Comparison of ENCODE assay signal across 25 mouse cellular contexts in the genomic region with DNA sequence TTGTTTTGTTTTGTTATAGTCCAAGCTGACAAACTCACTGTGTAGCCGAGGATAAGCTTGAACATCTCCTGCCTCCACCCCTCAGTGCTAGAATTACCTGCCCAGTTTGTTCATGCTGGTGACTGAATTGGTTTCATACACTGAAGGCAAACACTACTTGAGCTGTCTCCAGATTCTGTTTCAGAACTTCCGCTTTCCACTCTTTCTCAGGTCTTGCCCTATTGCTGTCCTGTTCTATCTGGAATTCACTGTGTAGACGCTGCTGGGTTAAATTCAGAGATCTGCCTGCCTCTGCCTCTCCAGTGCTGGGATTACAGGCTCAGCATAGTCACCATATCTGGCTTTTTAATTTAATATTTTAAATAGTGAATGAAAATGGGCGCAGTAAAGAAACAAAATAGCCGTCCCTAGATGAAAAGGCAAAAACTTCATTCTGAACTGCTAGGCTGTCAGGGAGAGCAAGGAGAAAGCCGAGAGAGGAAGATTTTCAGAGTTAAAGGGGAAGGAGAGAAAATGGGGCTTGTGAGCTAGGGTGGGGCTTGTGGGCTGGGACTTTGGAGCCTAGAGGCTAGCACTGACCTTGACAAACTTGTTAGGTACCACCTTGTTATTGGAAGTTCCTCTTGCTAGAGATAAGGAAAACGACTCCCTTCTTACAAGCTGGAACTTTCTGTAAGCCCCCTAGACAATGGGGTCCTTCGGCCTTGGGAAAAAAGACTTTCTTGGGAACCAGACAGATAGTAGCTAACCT. TPM values are rescaled to one million over a fixed set of nuclear protein-coding genes. Genes with fewer than 3 reads are reported as not detected.
DNase-seq lines count a peak whose midpoint lies in the region; ATAC-seq and TF ChIP-seq lines count a peak whose summit lies in the region.
"Had no signal": no experiment of that assay in that cellular context is flagged by ENCODE, and none has a peak within 500 bp of the region (broad histone marks: within the 10 kb centered on the region; RNA-seq: fewer than 3 reads in every experiment).

No protein-coding gene starts in this region.

- DNase-seq in midbrain, embryonic 11.5 days (ENCODE audit: low spot score, missing footprints): peak; percentile 39
- no peak for DNase-seq in ES-E14 (ENCODE audit: low read depth, low spot score)
- no peak for DNase-seq in gastrocnemius, adult 8-10 months (ENCODE audit: low spot score in 2 of 2)
- no peak for DNase-seq in gastrocnemius, postnatal 36 days
- DNase-seq in limb, embryonic 10.5 days (ENCODE audit: low spot score): no peak
- DNase-seq: adrenal gland, postnatal 25 days; cerebellum, adult 11-12 months; cerebellum, postnatal 10 days; heart, postnatal 14 days; kidney, adult 11 months; kidney, postnatal 14 days; lung, postnatal 36 days; right cerebral cortex, postnatal 4 days; thymus, adult 18-20 months; thymus, postnatal 4 days had no signal

- intact Hi-C loops in gastrocnemius, postnatal 36 days (cut with DNase I): no loop called here

- in situ Hi-C loops in ES-E14 (cut with MboI; ENCODE audit: low sequenced_read_pairs in 2 of 2, unreplicated experiment in 2 of 2): no loop called here

- 89% methylated on average over 8 of the region's 8 CpGs for WGBS in midbrain, embryonic 11.5 days
- WGBS in midbrain, embryonic 16.5 days: 93% methylated on average over 8 of the region's 8 CpGs
- WGBS in intestine, embryonic 16.5 days: 75% methylated on average over 8 of the region's 8 CpGs
- 89% methylated on average over 8 of the region's 8 CpGs for WGBS in limb, embryonic 10.5 days

- H3K27ac ChIP-seq in midbrain, embryonic 11.5 days (ENCODE audit: low read depth, low read length): no peak overlapping the region
- no peak overlapping the region for H3K27ac ChIP-seq in midbrain, embryonic 16.5 days (ENCODE audit: low read length)
- H3K27ac ChIP-seq in ES-E14 (ENCODE audit: insufficient read depth, low read depth, low read length, poor library complexity, severe bottlenecking): peak overlapping the region; percentile 37; the same call in 1 of the 2 replicates
- no peak overlapping the region for H3K27ac ChIP-seq in intestine, embryonic 16.5 days (ENCODE audit: low read length)
- no peak overlapping the region for H3K27ac ChIP-seq in limb, embryonic 10.5 days
- H3K27ac ChIP-seq: embryonic facial prominence, embryonic 10.5 days; embryonic facial prominence, embryonic 15.5 days; hindbrain, postnatal 0 days; limb, embryonic 12.5 days; midbrain, embryonic 15.5 days; stomach, postnatal 0 days had no signal

- H3K9me3 ChIP-seq in midbrain, embryonic 11.5 days (ENCODE audit: control insufficient read depth, low read length): no peaks in the 10 kb centered on the region
- no peaks in the 10 kb centered on the region for H3K9me3 ChIP-seq in midbrain, embryonic 16.5 days (replicated peaks; ENCODE audit: control insufficient read depth, low read length, poor library complexity, severe bottlenecking)
- no peaks in the 10 kb centered on the region for H3K9me3 ChIP-seq in ES-E14 (ENCODE audit: control insufficient read depth, insufficient read depth, low read depth, low read length)
- 0 out of 2 replicates have a peak, but pooled peaks cover 2% of the 10 kb centered on the region for H3K9me3 ChIP-seq in intestine, embryonic 16.5 days (ENCODE audit: control insufficient read depth, low read length)
- no peaks in the 10 kb centered on the region for H3K9me3 ChIP-seq in limb, embryonic 10.5 days (replicated peaks)
- H3K9me3 ChIP-seq: embryonic facial prominence, embryonic 15.5 days; limb, embryonic 12.5 days; midbrain, embryonic 15.5 days had no signal

- H3K36me3 ChIP-seq in midbrain, embryonic 11.5 days (ENCODE audit: control insufficient read depth, insufficient read depth, low read length): no peaks in the 10 kb centered on the region
- no peaks in the 10 kb centered on the region for H3K36me3 ChIP-seq in midbrain, embryonic 16.5 days (ENCODE audit: control insufficient read depth, insufficient read depth, low read length)
- H3K36me3 ChIP-seq in ES-E14 (ENCODE audit: control insufficient read depth, insufficient read depth, low read length, poor library complexity, severe bottlenecking): no peaks in the 10 kb centered on the region; the same call in 1 of the 2 replicates
- no peaks in the 10 kb centered on the region for H3K36me3 ChIP-seq in intestine, embryonic 16.5 days (ENCODE audit: control insufficient read depth, insufficient read depth, low read length)
- peaks cover 78% of the 10 kb centered on the region for H3K36me3 ChIP-seq in limb, embryonic 10.5 days
- H3K36me3 ChIP-seq: embryonic facial prominence, embryonic 15.5 days; midbrain, embryonic 15.5 days had no signal

- ATAC-seq in midbrain, embryonic 11.5 days (ENCODE audit: low FRiP score): no peak
- no peak for ATAC-seq in midbrain, embryonic 16.5 days
- ATAC-seq in intestine, embryonic 16.5 days: peak; percentile 32; the same call in 1 of the 2 replicates
- ATAC-seq: CD4-positive, CD25-positive, alpha-beta regulatory T cell, adult 4 months; forebrain, embryonic 14.5 days; hindbrain, postnatal 0 days; midbrain, embryonic 15.5 days had no signal

- no peak overlapping the region for H3K9ac ChIP-seq in midbrain, embryonic 11.5 days (ENCODE audit: low read length)
- no peak overlapping the region for H3K9ac ChIP-seq in midbrain, embryonic 16.5 days (ENCODE audit: low read depth, low read length)
- no peak overlapping the region for H3K9ac ChIP-seq in ES-E14 (ENCODE audit: insufficient read depth, low read depth, low read length, poor library complexity, severe bottlenecking)
- no peak overlapping the region for H3K9ac ChIP-seq in intestine, embryonic 16.5 days (ENCODE audit: low read depth, low read length)
- H3K9ac ChIP-seq: embryonic facial prominence, embryonic 15.5 days; limb, embryonic 12.5 days; midbrain, embryonic 15.5 days had no signal

- no peak overlapping the region for H3K4me2 ChIP-seq in midbrain, embryonic 11.5 days
- no peak overlapping the region for H3K4me2 ChIP-seq in midbrain, embryonic 16.5 days (ENCODE audit: low read length)
- H3K4me2 ChIP-seq in intestine, embryonic 16.5 days (ENCODE audit: low read depth, low read length): no peak overlapping the region
- H3K4me2 ChIP-seq: embryonic facial prominence, embryonic 15.5 days; limb, embryonic 12.5 days; midbrain, embryonic 15.5 days had no signal

- no peak overlapping the region for H3K4me3 ChIP-seq in midbrain, embryonic 11.5 days (ENCODE audit: low read depth, low read length)
- no peak overlapping the region for H3K4me3 ChIP-seq in midbrain, embryonic 16.5 days (ENCODE audit: low read depth, low read length)
- 0 out of 4 replicates have a peak overlapping the region, but pooled peaks of 1 of the 2 experiments have one; percentile 7 for H3K4me3 ChIP-seq in ES-E14 (ENCODE audit: insufficient read depth in 1 of 2, low read depth in 1 of 2, low read length in 2 of 2, poor library complexity in 1 of 2, severe bottlenecking in 1 of 2)
- H3K4me3 ChIP-seq in intestine, embryonic 16.5 days (ENCODE audit: low read length): no peak overlapping the region
- H3K4me3 ChIP-seq in limb, embryonic 10.5 days: no peak overlapping the region
- H3K4me3 ChIP-seq: embryonic facial prominence, embryonic 10.5 days; embryonic facial prominence, embryonic 15.5 days; limb, embryonic 12.5 days; midbrain, embryonic 15.5 days had no signal

- H3K4me1 ChIP-seq in midbrain, embryonic 11.5 days (ENCODE audit: control insufficient read depth, insufficient read depth, low read length): peaks cover 8% of the 10 kb centered on the region; the same call in 1 of the 2 replicates
- H3K4me1 ChIP-seq in midbrain, embryonic 16.5 days (ENCODE audit: control insufficient read depth, insufficient read depth, low read length): peaks cover 30% of the 10 kb centered on the region
- peaks cover 12 to 24% of the 10 kb centered on the region in 2 experiments for H3K4me1 ChIP-seq in ES-E14 (ENCODE audit: control insufficient read depth in 2 of 2, insufficient read depth in 2 of 2, low read length in 2 of 2, poor library complexity in 1 of 2)
- peaks cover 15% of the 10 kb centered on the region; the same call in 1 of the 2 replicates for H3K4me1 ChIP-seq in intestine, embryonic 16.5 days (ENCODE audit: control insufficient read depth, insufficient read depth, low read length)
- H3K4me1 ChIP-seq in limb, embryonic 10.5 days: peaks cover 9% of the 10 kb centered on the region

- no peaks in the 10 kb centered on the region for H3K27me3 ChIP-seq in midbrain, embryonic 11.5 days (ENCODE audit: control insufficient read depth, insufficient read depth, low read length)
- H3K27me3 ChIP-seq in midbrain, embryonic 16.5 days (ENCODE audit: control insufficient read depth, insufficient read depth, low read depth, low read length): no peaks in the 10 kb centered on the region
- no peaks in the 10 kb centered on the region for H3K27me3 ChIP-seq in intestine, embryonic 16.5 days (replicated peaks; ENCODE audit: control insufficient read depth, insufficient read depth, low read length)
- no peaks in the 10 kb centered on the region for H3K27me3 ChIP-seq in limb, embryonic 10.5 days (ENCODE audit: low read depth, poor library complexity, severe bottlenecking)
- H3K27me3 ChIP-seq: embryonic facial prominence, embryonic 15.5 days; limb, embryonic 12.5 days; midbrain, embryonic 15.5 days had no signal

TF ChIP-seq in ES-E14, 5 proteins besides CTCF, POLR2A, EP300 and RAD21:
- no peak for TF ChIP-seq ZC3H11A (IDR thresholded peaks at IDR 0.05; ENCODE audit: borderline replicate concordance, low read depth, low read length)
- no peak for TF ChIP-seq HCFC1 (IDR thresholded peaks at IDR 0.05; ENCODE audit: borderline replicate concordance, insufficient read depth, low read length)

RNA-seq across cellular contexts. Expression of a gene that starts 9.7 kb away (rescaled TPM):
- polyA plus RNA-seq in midbrain, embryonic 11.5 days (2014; fragmentation: Nextera tagmentation; extraction: Ambion mirVana): 38.6 and 45.6 TPM in 2 replicates
- polyA plus RNA-seq in midbrain, embryonic 16.5 days (2015; fragmentation: Nextera tagmentation; extraction: Ambion mirVana): 73.2 and 73.4 TPM in 2 replicates
- total RNA-seq in ES-E14 (2012; rRNA removed): 38.4 and 51.9 TPM in 2 replicates
- 11.0 and 13.1 TPM in 2 replicates for polyA plus RNA-seq in intestine, embryonic 16.5 days (2015; fragmentation: Nextera tagmentation; extraction: Ambion mirVana)
- total RNA-seq in gastrocnemius, adult 8-10 months (2022): 10 to 100 TPM; 67.2 to 71.6 (median 70.7) TPM
- total RNA-seq in gastrocnemius, postnatal 36 days (2021): 10 to 100 TPM; 55.6 TPM
- 42.1 and 44.8 TPM in 2 replicates for polyA plus RNA-seq in limb, embryonic 10.5 days (2016; fragmentation: Nextera tagmentation; extraction: Ambion mirVana)

RNA-seq across cellular contexts. Expression of a gene that starts 23.7 kb away (rescaled TPM):
- 2.9 TPM in 2 replicates for polyA plus RNA-seq in midbrain, embryonic 11.5 days (2014; fragmentation: Nextera tagmentation; extraction: Ambion mirVana)
- 8.0 and 9.1 TPM in 2 replicates for polyA plus RNA-seq in midbrain, embryonic 16.5 days (2015; fragmentation: Nextera tagmentation; extraction: Ambion mirVana)
- total RNA-seq in ES-E14 (2012; rRNA removed): 10.4 and 11.0 TPM in 2 replicates
- 4.3 and 4.4 TPM in 2 replicates for polyA plus RNA-seq in intestine, embryonic 16.5 days (2015; fragmentation: Nextera tagmentation; extraction: Ambion mirVana)
- total RNA-seq in gastrocnemius, adult 8-10 months (2022): 1 to 10 TPM; 7.9 to 9.0 (median 8.6) TPM
- 1 to 10 TPM; 7.1 to 8.1 TPM for total RNA-seq in gastrocnemius, postnatal 36 days (2021)
- polyA plus RNA-seq in limb, embryonic 10.5 days (2016; fragmentation: Nextera tagmentation; extraction: Ambion mirVana): 5.7 and 6.4 TPM in 2 replicates
